Mouse (Mus musculus): Measurements from ENCODE around the gene Babam2. TPM values are rescaled to one million over a fixed set of nuclear protein-coding genes. Genes with fewer than 3 reads are reported as not detected.

Babam2 gene
- total and polyA plus RNA-seq, 3 experiments, result 25.2 to 32.9 (median 28.4) TPM

GRCm38 (mm10) chr5:32072877-32073276 is 375.4 kb downstream of the Babam2 start:
- intact Hi-C loops (cut with DNase I), result no loop called here
- no peak overlapping the region for H3K27ac ChIP-seq
- no peaks in the 10 kb centered on the region for H3K36me3 ChIP-seq (ENCODE audit: control insufficient read depth, insufficient read depth, low read length)
- H3K27me3 ChIP-seq (ENCODE audit: control insufficient read depth, insufficient read depth, low read length), result no peaks in the 10 kb centered on the region
- no peaks in the 10 kb centered on the region for H3K79me2 ChIP-seq (replicated peaks; ENCODE audit: control insufficient read depth, insufficient read depth, low read length)
- no peak for TF ChIP-seq EP300 (IDR thresholded peaks at IDR 0.05; ENCODE audit: insufficient read depth, low read depth, low read length)
- TF ChIP-seq POLR2A (IDR thresholded peaks at IDR 0.05; ENCODE audit: insufficient read depth, low read depth, low read length), result no peak
- no peak for TF ChIP-seq CTCF (IDR thresholded peaks at IDR 0.05)
- H3K4me1 ChIP-seq (ENCODE audit: control insufficient read depth, insufficient read depth, low read length), result peaks cover 6% of the 10 kb centered on the region
- DNase-seq, result no peak
- H3K9ac ChIP-seq (ENCODE audit: low read depth, low read length), result no peak overlapping the region
- no peak overlapping the region for H3K4me3 ChIP-seq
- 97% methylated on average over 3 of the region's 3 CpGs for WGBS

- intact Hi-C loops (cut with DNase I), result no loop called here
- Histone ChIP-seq H3K4me3 (no peak overlapping the region), H3K9ac (ENCODE audit: low read depth, low read length) (no peak overlapping the region), H3K36me3 (ENCODE audit: control insufficient read depth, insufficient read depth, low read length) (no peaks in the 10 kb centered on the region), H3K27ac (no peak overlapping the region), H3K79me2 (replicated peaks; ENCODE audit: control insufficient read depth, insufficient read depth, low read length) (no peaks in the 10 kb centered on the region), H3K4me1 (ENCODE audit: control insufficient read depth, insufficient read depth, low read length) (peaks cover 6% of the 10 kb centered on the region), H3K27me3 (ENCODE audit: control insufficient read depth, insufficient read depth, low read length) (no peaks in the 10 kb centered on the region)
- TF ChIP-seq POLR2A (IDR thresholded peaks at IDR 0.05; ENCODE audit: insufficient read depth, low read depth, low read length), result no peak
- TF ChIP-seq EP300 (IDR thresholded peaks at IDR 0.05; ENCODE audit: insufficient read depth, low read depth, low read length), result no peak
- no peak for TF ChIP-seq CTCF (IDR thresholded peaks at IDR 0.05)
- no peak for DNase-seq
- WGBS, result 70% methylated on average over 3 of the region's 3 CpGs
Observed at GRCm38 (mm10) chr5:32074053-32074452, 376.6 kb downstream of the Babam2 start.

DNA sequence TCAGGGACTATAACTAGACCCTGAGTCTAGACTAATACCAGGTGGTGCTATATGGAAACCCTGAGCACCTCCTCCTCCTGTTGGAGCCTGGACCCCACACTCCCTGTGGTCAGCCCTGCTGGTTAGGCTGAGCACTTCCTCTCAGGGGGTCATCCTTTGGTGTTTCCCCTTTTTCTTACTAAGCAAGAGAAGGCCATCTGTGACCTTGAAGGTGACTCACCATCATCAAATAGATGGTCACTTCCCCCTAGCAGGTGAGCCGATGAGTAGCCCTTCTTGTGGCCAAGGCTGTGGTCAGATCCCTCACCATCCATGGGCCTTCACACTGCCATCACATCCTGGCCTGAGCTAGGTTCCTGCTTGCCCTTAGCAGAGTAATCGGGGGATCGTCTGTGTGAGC is 379.7 kb downstream of the Babam2 start:
- TF ChIP-seq POLR2A (IDR thresholded peaks at IDR 0.05; ENCODE audit: insufficient read depth, low read depth, low read length), result no peak
- no peak for TF ChIP-seq CTCF (IDR thresholded peaks at IDR 0.05)
- no peak for TF ChIP-seq EP300 (IDR thresholded peaks at IDR 0.05; ENCODE audit: insufficient read depth, low read depth, low read length)
- WGBS, result 87% methylated on average over 3 of the region's 3 CpGs

DNA sequence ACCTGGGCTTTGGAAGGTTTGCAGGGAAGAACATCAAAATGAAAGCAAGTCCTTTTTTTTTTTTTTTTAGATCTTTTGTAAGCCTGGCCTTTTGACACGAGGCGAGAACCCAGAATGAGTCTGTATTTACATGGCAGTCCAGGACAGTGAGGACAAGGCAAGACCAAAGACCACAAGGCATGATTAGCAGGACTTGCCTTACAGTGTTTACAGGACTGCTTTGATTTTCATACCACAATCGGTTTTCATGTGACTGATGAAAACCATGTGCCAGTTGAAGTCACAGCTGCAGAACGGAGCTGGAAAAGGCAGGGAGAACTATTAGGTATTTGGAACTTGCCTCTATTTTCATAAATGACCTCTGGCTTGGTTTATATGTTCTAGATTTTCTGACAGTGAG is 381.5 kb downstream of the Babam2 start:
- no peak overlapping the region for H3K27ac ChIP-seq
- 81% methylated on average over 4 of the region's 4 CpGs for WGBS
- DNase-seq, result no peak
- no peak for TF ChIP-seq CTCF (IDR thresholded peaks at IDR 0.05)
- TF ChIP-seq POLR2A (IDR thresholded peaks at IDR 0.05; ENCODE audit: insufficient read depth, low read depth, low read length), result no peak
- no peak for TF ChIP-seq EP300 (IDR thresholded peaks at IDR 0.05; ENCODE audit: insufficient read depth, low read depth, low read length)
- H3K27me3 ChIP-seq (ENCODE audit: control insufficient read depth, insufficient read depth, low read length), result no peaks in the 10 kb centered on the region
- no peaks in the 10 kb centered on the region for H3K79me2 ChIP-seq (replicated peaks; ENCODE audit: control insufficient read depth, insufficient read depth, low read length)
- H3K4me3 ChIP-seq, result no peak overlapping the region
- intact Hi-C loops (cut with DNase I), result no loop called here
- H3K4me1 ChIP-seq (ENCODE audit: control insufficient read depth, insufficient read depth, low read length), result peaks cover 4% of the 10 kb centered on the region
- no peak overlapping the region for H3K9ac ChIP-seq (ENCODE audit: low read depth, low read length)
- H3K36me3 ChIP-seq (ENCODE audit: control insufficient read depth, insufficient read depth, low read length), result no peaks in the 10 kb centered on the region

More for the DNA sequence above, 379.7 kb downstream of the Babam2 start:
- no peaks in the 10 kb centered on the region for H3K27me3 ChIP-seq (ENCODE audit: control insufficient read depth, insufficient read depth, low read length)
- intact Hi-C loops (cut with DNase I), result no loop called here
- no peak overlapping the region for H3K27ac ChIP-seq
- H3K9ac ChIP-seq (ENCODE audit: low read depth, low read length), result no peak overlapping the region
- no peaks in the 10 kb centered on the region for H3K36me3 ChIP-seq (ENCODE audit: control insufficient read depth, insufficient read depth, low read length)
- H3K4me3 ChIP-seq, result no peak overlapping the region
- no peak for DNase-seq
- H3K79me2 ChIP-seq (replicated peaks; ENCODE audit: control insufficient read depth, insufficient read depth, low read length), result no peaks in the 10 kb centered on the region
- H3K4me1 ChIP-seq (ENCODE audit: control insufficient read depth, insufficient read depth, low read length), result peaks cover 4% of the 10 kb centered on the region

DNA sequence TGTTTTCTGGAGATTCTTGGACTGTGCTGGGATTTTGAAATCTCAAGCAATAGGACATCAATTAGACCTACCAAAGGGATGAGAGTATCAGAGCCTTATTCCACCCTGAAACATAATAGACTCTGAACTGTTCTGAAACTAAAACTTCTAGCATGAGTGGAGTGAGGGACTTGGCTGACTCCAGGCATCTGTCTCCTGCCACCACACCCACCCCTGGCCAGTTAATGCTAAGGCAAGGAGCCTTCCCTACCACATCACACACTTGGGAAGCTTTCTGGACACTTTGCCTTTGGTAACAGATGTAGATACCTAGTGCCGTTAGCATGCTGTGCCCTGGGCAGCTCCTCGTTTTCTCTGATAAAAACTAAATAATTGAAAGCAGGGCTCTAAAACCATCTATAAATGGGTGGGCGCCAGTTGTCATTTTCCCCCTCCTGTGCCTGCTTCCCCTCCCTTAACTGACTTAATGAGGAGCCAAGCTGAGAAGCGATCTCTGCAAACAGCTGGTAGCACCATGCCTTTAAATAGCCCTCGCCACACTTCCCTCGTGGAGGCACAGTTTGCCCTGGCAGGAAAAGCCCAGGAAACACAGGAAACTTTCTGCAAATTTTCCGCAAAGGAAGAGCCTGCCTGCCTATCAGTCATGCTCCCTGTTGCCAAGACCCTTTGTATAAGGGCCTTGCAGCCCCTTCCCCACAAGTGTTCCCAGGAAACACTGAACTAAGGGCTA is 383.2 kb downstream of the Babam2 start:
- no peaks in the 10 kb centered on the region for H3K27me3 ChIP-seq (ENCODE audit: control insufficient read depth, insufficient read depth, low read length)
- H3K4me3 ChIP-seq, result no peak overlapping the region
- intact Hi-C loops (cut with DNase I), result no loop called here
- no peak overlapping the region for H3K27ac ChIP-seq
- H3K36me3 ChIP-seq (ENCODE audit: control insufficient read depth, insufficient read depth, low read length), result no peaks in the 10 kb centered on the region
- no peaks in the 10 kb centered on the region for H3K79me2 ChIP-seq (replicated peaks; ENCODE audit: control insufficient read depth, insufficient read depth, low read length)
- no peak overlapping the region for H3K9ac ChIP-seq (ENCODE audit: low read depth, low read length)
- no peak for DNase-seq
- peaks cover 4% of the 10 kb centered on the region for H3K4me1 ChIP-seq (ENCODE audit: control insufficient read depth, insufficient read depth, low read length)
- 35% methylated on average over 7 of the region's 7 CpGs for WGBS
- no peak for TF ChIP-seq CTCF (IDR thresholded peaks at IDR 0.05)
- TF ChIP-seq POLR2A (IDR thresholded peaks at IDR 0.05; ENCODE audit: insufficient read depth, low read depth, low read length), result no peak
- no peak for TF ChIP-seq EP300 (IDR thresholded peaks at IDR 0.05; ENCODE audit: insufficient read depth, low read depth, low read length)

GRCm38 (mm10) chr5:32084401-32084804 is 386.9 kb downstream of the Babam2 start:
- no peak overlapping the region for H3K9ac ChIP-seq (ENCODE audit: low read depth, low read length)
- H3K4me1 ChIP-seq (ENCODE audit: control insufficient read depth, insufficient read depth, low read length), result peaks cover 4% of the 10 kb centered on the region; the same call in 1 of the 2 replicates
- 86% methylated on average over 10 of the region's 10 CpGs for WGBS
- no peaks in the 10 kb centered on the region for H3K27me3 ChIP-seq (ENCODE audit: control insufficient read depth, insufficient read depth, low read length)
- intact Hi-C loops (cut with DNase I), result no loop called here
- H3K36me3 ChIP-seq (ENCODE audit: control insufficient read depth, insufficient read depth, low read length), result no peaks in the 10 kb centered on the region
- no peak overlapping the region for H3K27ac ChIP-seq
- no peak for TF ChIP-seq CTCF (IDR thresholded peaks at IDR 0.05)
- no peak for TF ChIP-seq EP300 (IDR thresholded peaks at IDR 0.05; ENCODE audit: insufficient read depth, low read depth, low read length)
- no peak for TF ChIP-seq POLR2A (IDR thresholded peaks at IDR 0.05; ENCODE audit: insufficient read depth, low read depth, low read length)
- H3K4me3 ChIP-seq, result no peak overlapping the region
- peak in 1 of 2 experiments; percentile 52 for DNase-seq
- H3K79me2 ChIP-seq (replicated peaks; ENCODE audit: control insufficient read depth, insufficient read depth, low read length), result no peaks in the 10 kb centered on the region
